Mouse (Mus musculus): Measurements from ENCODE around the gene Spock1. TPM values are rescaled to one million over a fixed set of nuclear protein-coding genes. Genes with fewer than 3 reads are reported as not detected.

The Spock1 gene
- polyA plus RNA-seq, 1 experiment: not detected

GRCm38 (mm10) chr13:57894597-57894996 lies 13.5 kb downstream of the Spock1 start:
- H3K27ac ChIP-seq (ENCODE audit: insufficient read depth, low read length): no peak overlapping the region
- no peak for DNase-seq (ENCODE audit: low read depth in 1 of 2, low spot score in 2 of 2)
- WGBS: 88% methylated on average over 8 of the region's 8 CpGs
- no peaks in the 10 kb centered on the region for H3K27me3 ChIP-seq (ENCODE audit: control insufficient read depth, insufficient read depth, low read length)
- no peaks in the 10 kb centered on the region for H3K36me3 ChIP-seq (ENCODE audit: control insufficient read depth, insufficient read depth, low read length)
- TF ChIP-seq POLR2A (IDR thresholded peaks at IDR 0.05; ENCODE audit: low read depth, low read length) (no peak), CTCF (IDR thresholded peaks at IDR 0.05; ENCODE audit: extremely low read depth, insufficient read depth, insufficient read length, insufficient replicate concordance) (no peak)
- no peak overlapping the region for H3K4me3 ChIP-seq (ENCODE audit: extremely low read depth, insufficient read depth, insufficient read length)
- no peaks in the 10 kb centered on the region for H3K4me1 ChIP-seq (ENCODE audit: control insufficient read depth, insufficient read depth, insufficient read length)

GRCm38 (mm10) chr13:57889708-57890107 lies 18.4 kb downstream of the Spock1 start:
- DNase-seq (ENCODE audit: low read depth in 1 of 2, low spot score in 2 of 2): no peak
- Histone ChIP-seq H3K27ac (ENCODE audit: insufficient read depth, low read length) (no peak overlapping the region), H3K27me3 (ENCODE audit: control insufficient read depth, insufficient read depth, low read length) (no peaks in the 10 kb centered on the region; the same call in 1 of the 2 replicates), H3K36me3 (ENCODE audit: control insufficient read depth, insufficient read depth, low read length) (no peaks in the 10 kb centered on the region), H3K4me3 (ENCODE audit: extremely low read depth, insufficient read depth, insufficient read length) (no peak overlapping the region), H3K4me1 (ENCODE audit: control insufficient read depth, insufficient read depth, insufficient read length) (no peaks in the 10 kb centered on the region)
- no peak for TF ChIP-seq CTCF (IDR thresholded peaks at IDR 0.05; ENCODE audit: extremely low read depth, insufficient read depth, insufficient read length, insufficient replicate concordance)
- TF ChIP-seq POLR2A (IDR thresholded peaks at IDR 0.05; ENCODE audit: low read depth, low read length): no peak
- WGBS: 51% methylated on average over 9 of the region's 9 CpGs

GRCm38 (mm10) chr13:57889050-57889449 lies 19.1 kb downstream of the Spock1 start:
- Histone ChIP-seq H3K4me3 (ENCODE audit: extremely low read depth, insufficient read depth, insufficient read length) (no peak overlapping the region), H3K4me1 (ENCODE audit: control insufficient read depth, insufficient read depth, insufficient read length) (no peaks in the 10 kb centered on the region), H3K27ac (ENCODE audit: insufficient read depth, low read length) (no peak overlapping the region), H3K36me3 (ENCODE audit: control insufficient read depth, insufficient read depth, low read length) (no peaks in the 10 kb centered on the region), H3K27me3 (ENCODE audit: control insufficient read depth, insufficient read depth, low read length) (no peaks in the 10 kb centered on the region; the same call in 1 of the 2 replicates)
- TF ChIP-seq POLR2A (IDR thresholded peaks at IDR 0.05; ENCODE audit: low read depth, low read length) (no peak), CTCF (IDR thresholded peaks at IDR 0.05; ENCODE audit: extremely low read depth, insufficient read depth, insufficient read length, insufficient replicate concordance) (no peak)
- WGBS: 29% methylated on average over 6 of the region's 6 CpGs
- DNase-seq (ENCODE audit: low read depth in 1 of 2, low spot score in 2 of 2): no peak

- DNase-seq (ENCODE audit: low read depth in 1 of 2, low spot score in 2 of 2): no peak
- TF ChIP-seq CTCF (IDR thresholded peaks at IDR 0.05; ENCODE audit: extremely low read depth, insufficient read depth, insufficient read length, insufficient replicate concordance) (no peak), POLR2A (IDR thresholded peaks at IDR 0.05; ENCODE audit: low read depth, low read length) (no peak)
- 55% methylated on average over 4 of the region's 4 CpGs for WGBS
- no peaks in the 10 kb centered on the region for H3K27me3 ChIP-seq (ENCODE audit: control insufficient read depth, insufficient read depth, low read length)
- no peak overlapping the region for H3K27ac ChIP-seq (ENCODE audit: insufficient read depth, low read length)
- no peaks in the 10 kb centered on the region for H3K4me1 ChIP-seq (ENCODE audit: control insufficient read depth, insufficient read depth, insufficient read length)
- no peaks in the 10 kb centered on the region for H3K36me3 ChIP-seq (ENCODE audit: control insufficient read depth, insufficient read depth, low read length)
- no peak overlapping the region for H3K4me3 ChIP-seq (ENCODE audit: extremely low read depth, insufficient read depth, insufficient read length)
Observed at GRCm38 (mm10) chr13:57879817-57880216, 28.3 kb downstream of the Spock1 start.

GRCm38 (mm10) chr13:57878797-57879196 lies 29.3 kb downstream of the Spock1 start:
- Histone ChIP-seq H3K36me3 (ENCODE audit: control insufficient read depth, insufficient read depth, low read length) (no peaks in the 10 kb centered on the region), H3K27ac (ENCODE audit: insufficient read depth, low read length) (no peak overlapping the region), H3K4me1 (ENCODE audit: control insufficient read depth, insufficient read depth, insufficient read length) (no peaks in the 10 kb centered on the region), H3K27me3 (ENCODE audit: control insufficient read depth, insufficient read depth, low read length) (no peaks in the 10 kb centered on the region), H3K4me3 (ENCODE audit: extremely low read depth, insufficient read depth, insufficient read length) (no peak overlapping the region)
- 93% methylated on average over 11 of the region's 11 CpGs for WGBS
- no peak for TF ChIP-seq POLR2A (IDR thresholded peaks at IDR 0.05; ENCODE audit: low read depth, low read length)
- no peak for TF ChIP-seq CTCF (IDR thresholded peaks at IDR 0.05; ENCODE audit: extremely low read depth, insufficient read depth, insufficient read length, insufficient replicate concordance)
- DNase-seq (ENCODE audit: low read depth in 1 of 2, low spot score in 2 of 2): no peak

- TF ChIP-seq CTCF (IDR thresholded peaks at IDR 0.05; ENCODE audit: extremely low read depth, insufficient read depth, insufficient read length, insufficient replicate concordance) (no peak), POLR2A (IDR thresholded peaks at IDR 0.05; ENCODE audit: low read depth, low read length) (no peak)
- no peak for DNase-seq (ENCODE audit: low read depth in 1 of 2, low spot score in 2 of 2)
- Histone ChIP-seq H3K36me3 (ENCODE audit: control insufficient read depth, insufficient read depth, low read length) (no peaks in the 10 kb centered on the region), H3K27me3 (ENCODE audit: control insufficient read depth, insufficient read depth, low read length) (no peaks in the 10 kb centered on the region), H3K4me3 (ENCODE audit: extremely low read depth, insufficient read depth, insufficient read length) (no peak overlapping the region), H3K27ac (ENCODE audit: insufficient read depth, low read length) (no peak overlapping the region), H3K4me1 (ENCODE audit: control insufficient read depth, insufficient read depth, insufficient read length) (no peaks in the 10 kb centered on the region)
- WGBS: 82% methylated on average over 10 of the region's 10 CpGs
Observed at GRCm38 (mm10) chr13:57877782-57878181, 30.4 kb downstream of the Spock1 start.

- Histone ChIP-seq H3K36me3 (ENCODE audit: control insufficient read depth, insufficient read depth, low read length) (no peaks in the 10 kb centered on the region), H3K4me1 (ENCODE audit: control insufficient read depth, insufficient read depth, insufficient read length) (no peaks in the 10 kb centered on the region)
- TF ChIP-seq CTCF (IDR thresholded peaks at IDR 0.05; ENCODE audit: extremely low read depth, insufficient read depth, insufficient read length, insufficient replicate concordance): no peak
- no peak for TF ChIP-seq POLR2A (IDR thresholded peaks at IDR 0.05; ENCODE audit: low read depth, low read length)
Observed at GRCm38 (mm10) chr13:57876966-57877365, 31.2 kb downstream of the Spock1 start.

More at GRCm38 (mm10) chr13:57876966-57877365, 31.2 kb downstream of the Spock1 start:
- 91% methylated on average over 5 of the region's 5 CpGs for WGBS
- Histone ChIP-seq H3K27me3 (ENCODE audit: control insufficient read depth, insufficient read depth, low read length) (no peaks in the 10 kb centered on the region), H3K27ac (ENCODE audit: insufficient read depth, low read length) (no peak overlapping the region), H3K4me3 (ENCODE audit: extremely low read depth, insufficient read depth, insufficient read length) (no peak overlapping the region)
- DNase-seq (ENCODE audit: low read depth in 1 of 2, low spot score in 2 of 2): no peak

All from spleen, adult 2 months (tissue).